Mouse (Mus musculus): Measurements from ENCODE around the gene Nccrp1.
"Not testable (repeated sequence)": the region's sequence is repeated elsewhere in the genome, so short reads cannot be mapped to it uniquely, and the experiment has no call there.

The Nccrp1 gene

DNA sequence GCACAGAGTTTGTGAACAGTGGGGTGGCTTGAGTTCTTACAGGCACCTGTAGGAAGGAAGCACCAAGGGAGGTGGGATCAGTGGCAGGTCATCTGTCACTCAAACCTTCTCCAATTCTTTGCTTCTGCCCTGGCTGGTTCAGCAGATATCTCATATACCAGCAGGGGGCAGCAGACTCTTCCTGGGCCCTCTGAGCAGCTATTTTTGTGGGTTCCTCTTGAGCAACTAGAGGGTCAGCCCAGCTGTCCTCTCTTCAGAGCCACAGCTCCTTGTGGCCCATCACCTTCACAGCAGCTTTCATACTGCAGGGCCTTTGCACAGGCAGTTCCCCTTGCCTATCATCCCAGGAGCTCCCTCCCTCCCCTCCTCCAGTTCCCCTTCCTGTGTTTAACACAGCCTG is 21.2 kb upstream of the Nccrp1 start:
- peak; percentile 70 for DNase-seq

DNA sequence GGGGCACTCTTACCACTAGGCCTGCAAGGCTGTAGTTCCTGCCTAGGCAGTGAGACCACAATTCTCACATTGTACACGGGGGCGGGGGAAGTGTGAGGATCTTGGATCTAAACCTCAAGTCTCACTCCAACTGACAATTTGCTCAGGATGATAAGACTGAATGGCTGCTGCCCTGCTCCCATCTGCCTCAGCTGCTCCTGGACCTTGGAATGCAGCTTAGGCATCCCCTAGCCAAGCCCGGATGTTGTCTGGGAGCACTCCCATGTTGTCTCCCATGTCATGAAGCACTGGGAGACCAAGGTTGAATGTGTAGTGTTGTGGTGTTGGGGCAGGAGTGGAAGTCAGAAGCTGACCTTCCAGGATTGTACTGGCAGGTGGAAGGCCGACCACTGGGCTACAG is 20.5 kb upstream of the Nccrp1 start:
- DNase-seq: no peak

DNA sequence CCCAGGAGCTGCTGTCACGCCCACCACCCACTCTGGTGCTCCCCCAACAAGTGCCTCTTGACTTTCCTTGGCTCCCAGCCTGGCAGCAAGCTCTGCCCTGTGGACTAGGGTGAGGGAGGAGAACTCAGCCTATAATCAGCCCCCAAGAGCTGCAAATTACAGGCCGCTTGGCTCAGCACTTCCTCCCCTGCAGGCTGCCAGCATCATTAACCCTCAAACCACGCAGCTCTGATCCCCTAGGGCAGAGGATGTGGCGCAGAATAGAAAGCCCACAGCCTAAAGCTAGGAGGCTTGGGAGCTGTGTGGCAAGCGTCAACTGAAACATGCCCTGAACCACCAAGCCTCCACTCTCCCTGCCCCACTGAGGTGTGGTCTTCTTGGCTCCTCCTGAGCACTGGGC is 18.4 kb upstream of the Nccrp1 start:
- DNase-seq: no peak

DNA sequence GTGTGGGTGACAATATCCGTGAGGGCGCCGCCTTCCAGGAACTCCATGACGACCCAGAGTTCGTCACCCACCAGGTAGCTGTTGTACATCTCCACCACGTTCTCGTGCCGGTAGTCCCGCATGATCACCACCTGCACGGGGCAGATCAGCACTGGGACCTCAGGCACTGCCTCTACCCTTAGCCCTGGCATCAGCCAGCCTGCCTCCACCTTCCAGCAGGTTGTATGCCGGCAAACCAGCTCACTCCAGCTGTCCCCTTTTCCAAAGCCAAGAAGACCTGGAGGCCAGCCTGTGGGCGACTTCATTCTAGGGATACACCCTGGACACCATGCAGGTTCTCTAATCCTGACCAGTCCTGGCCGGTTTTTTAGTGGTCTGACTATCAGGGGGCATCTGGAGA is 15.9 kb upstream of the Nccrp1 start:
- peak; percentile 74 for DNase-seq

DNA sequence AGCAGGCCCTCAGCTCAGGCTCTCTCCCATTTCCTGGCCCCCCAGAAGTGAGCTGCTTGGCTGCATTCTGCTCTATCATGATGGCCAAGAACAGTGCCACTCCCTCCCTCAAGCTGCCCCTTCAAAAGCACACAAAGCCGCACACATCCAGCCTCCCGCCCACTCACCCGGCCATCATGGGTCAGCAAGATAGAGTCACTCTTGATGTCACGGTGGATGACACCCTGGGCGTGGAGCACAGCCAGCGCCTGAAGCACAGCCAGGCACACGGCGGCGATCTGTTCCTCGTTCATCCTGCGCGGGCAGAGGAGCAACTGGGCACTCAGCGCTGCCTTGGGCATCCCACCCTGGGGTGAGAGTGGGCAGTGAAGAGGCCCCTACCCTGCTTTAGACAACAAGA is 15.3 kb upstream of the Nccrp1 start:
- peak; percentile 74 for DNase-seq

DNA sequence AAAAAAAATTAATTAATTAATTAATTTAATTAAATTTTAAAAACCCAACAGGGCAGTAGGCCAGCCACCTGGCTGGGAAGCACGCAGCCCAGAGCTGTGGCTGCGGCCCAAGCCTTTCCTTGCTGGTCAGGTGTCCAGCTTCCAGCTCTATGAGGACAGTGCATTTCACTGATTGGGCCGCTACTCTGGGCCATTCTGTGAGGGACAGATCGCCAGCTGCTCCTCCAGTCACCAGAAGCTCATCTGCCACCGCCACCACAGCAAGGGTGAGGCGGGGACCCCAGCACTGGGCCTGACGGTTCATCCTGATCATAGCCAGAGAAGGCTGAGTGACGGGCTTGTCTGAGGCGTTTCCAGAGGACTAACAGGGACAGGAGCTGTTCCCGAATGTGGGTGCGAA is 14.9 kb upstream of the Nccrp1 start:
- peak; percentile 64 for DNase-seq

DNA sequence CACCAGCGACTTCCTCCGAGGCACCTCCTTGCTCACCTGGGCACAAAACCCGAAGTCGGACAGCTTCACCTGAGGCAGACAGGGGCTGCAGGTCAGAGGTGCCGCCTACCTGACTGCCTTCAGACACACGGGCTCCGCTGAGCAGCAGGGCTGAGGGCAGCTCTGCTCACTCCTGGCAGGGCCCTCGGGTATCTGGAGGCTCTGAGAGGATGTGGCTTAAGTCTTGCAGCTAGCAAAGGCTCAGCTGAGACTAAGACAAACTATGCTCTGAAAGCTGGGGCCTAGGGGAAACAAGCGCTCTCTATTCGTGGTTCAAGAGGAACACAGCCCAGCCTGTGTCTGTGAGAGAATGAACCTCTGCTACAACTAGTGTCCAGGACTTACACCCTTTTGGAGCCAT is 13.8 kb upstream of the Nccrp1 start:
- no peak for DNase-seq

DNA sequence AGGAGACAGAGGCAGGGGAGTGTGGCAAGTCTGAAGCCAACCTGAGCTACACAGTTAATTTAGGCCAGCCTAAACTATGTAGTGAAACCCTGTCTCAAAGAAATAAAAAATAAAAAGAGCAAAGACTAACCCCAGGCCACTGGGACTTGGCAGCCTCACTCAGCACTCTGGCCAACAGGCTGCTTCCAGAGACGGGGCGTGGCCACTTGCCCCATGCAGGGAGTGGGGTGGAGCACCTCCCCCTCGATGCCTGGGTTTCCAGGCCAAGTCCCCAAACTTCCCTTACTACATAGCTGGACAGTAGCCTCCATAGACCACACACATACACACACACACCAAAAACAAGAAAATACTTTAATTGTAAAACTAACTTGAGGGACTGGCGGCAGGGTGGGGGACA is 11.4 kb upstream of the Nccrp1 start:
- DNase-seq: peak; percentile 34

DNA sequence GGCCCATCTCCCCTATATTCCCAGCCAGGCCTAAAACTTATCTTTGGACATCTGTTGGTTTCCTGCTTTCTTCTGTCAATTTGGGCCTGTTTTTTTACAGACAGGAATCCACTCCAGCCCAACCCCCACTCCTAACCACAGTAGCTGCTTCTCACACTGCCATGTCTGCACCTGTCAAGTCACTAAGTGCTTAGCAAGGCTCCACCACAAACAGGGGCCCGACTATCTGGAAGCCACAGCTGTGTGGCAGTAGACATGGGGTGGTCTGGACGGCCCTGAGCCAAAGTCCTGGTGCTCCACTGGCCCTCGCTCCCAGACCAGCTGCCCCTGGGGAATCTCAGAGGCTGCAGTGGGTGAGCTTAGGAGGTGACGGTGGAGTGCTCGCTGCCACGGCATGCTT is 10.7 kb upstream of the Nccrp1 start:
- DNase-seq: peak; percentile 6

DNA sequence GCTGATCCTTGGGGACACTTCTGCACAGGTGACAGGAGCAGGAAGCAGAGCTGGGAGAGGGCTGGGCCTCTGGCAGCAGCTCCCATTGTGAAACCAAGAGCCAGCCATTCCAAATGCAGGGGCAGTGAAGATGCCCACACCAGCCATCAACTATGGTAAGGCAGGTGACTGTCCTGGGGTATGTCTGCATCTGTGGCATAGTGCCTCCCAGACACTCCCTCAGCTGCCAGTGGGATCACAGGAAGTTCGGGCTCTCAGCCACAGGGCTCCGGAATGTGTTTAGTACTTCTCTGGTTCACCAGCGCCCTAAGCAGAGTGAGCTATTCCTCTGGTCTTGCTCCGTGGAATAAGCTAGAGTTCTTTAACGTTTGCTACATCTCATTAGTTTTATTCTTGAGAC is 10.0 kb upstream of the Nccrp1 start:
- DNase-seq: no peak

DNA sequence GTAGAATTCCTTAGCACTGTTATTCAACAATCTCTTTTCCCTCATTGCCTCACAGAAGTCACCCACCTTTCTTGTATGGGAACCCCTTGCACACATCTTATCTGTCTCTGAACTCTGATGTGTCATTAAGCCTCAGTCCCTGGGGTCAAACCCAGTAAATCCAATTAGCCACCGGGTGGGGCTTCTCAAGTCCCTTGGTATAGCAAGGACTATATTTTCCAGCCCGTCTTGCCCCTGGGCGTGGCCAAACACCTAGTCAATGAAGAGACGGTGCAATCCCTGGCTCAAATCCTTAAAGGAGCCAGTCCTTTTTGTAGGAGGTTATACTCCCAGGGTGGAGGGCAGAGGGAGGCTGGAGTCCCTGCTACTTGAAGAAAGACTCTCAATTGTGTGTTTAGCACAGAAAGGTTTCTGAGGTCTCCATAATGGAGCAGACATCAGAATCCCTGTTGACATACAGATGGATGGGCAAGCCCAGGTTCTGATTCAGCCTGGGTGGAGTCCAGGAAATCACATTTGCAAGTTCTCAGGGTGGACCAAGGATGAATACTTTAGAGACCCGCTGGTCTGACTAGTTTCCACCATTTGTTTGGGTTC is 9.0 kb upstream of the Nccrp1 start:
- no peak for DNase-seq

DNA sequence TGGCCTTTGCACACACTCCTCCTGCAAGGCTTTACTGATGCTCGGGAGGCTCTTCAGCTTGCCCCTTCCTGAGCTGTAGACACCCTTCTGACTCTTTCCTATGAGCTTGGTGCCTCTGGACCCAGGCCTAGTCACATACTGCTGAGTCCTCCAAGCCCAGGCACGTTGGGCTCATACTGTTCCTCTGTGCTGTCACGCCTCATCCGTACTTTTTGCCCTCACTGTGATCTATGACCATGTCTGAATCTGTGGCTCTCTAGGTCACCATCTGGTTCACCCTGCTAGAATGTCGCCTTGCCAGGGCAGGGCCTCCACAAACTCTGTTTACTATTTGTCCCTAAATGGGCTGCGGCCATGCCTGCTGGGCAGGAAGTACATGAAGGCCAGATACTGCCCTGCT is 6.0 kb upstream of the Nccrp1 start:
- no peak for DNase-seq

DNA sequence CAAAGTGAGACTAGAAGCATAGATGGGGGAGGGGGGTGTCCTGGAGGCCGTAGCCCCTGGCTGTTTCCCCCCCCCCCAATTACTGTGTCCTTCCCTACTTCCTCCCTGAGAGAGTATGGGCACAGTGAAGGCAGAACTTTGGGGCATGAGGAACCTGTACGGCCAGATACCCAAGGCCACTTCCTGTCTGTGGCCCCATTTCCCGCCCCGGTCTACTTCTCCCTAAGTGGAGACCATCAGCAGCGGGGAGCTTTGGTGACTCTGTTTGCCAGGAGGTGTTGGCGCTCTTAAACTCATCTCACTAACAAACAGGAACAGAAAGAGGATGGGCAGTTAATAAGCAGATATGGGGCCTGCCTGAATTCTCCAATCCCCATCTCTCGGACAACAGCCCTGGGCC is 574 bp upstream of the Nccrp1 start:
- DNase-seq: no peak

DNA sequence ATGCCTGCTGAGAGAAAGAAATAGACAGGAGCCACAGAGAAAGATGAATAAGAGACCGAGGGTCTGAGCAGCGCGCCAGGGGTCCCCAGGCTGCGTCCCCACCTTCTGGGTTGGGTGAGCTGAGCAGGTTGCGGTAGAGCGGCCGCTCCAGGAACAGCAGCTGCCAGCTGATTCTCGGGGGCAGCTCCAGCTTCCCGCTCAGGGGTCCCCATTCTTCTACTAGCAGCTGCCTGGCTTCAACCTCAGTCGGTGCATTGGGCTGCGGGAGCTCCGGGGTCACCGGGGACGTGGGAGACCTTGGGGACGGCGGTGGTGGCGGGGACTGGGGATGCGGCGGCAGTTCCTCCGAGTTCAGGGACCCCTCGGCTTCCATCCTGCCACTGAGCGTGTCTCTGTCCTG is 405 bp downstream of the Nccrp1 start:
- DNase-seq: no peak

DNA sequence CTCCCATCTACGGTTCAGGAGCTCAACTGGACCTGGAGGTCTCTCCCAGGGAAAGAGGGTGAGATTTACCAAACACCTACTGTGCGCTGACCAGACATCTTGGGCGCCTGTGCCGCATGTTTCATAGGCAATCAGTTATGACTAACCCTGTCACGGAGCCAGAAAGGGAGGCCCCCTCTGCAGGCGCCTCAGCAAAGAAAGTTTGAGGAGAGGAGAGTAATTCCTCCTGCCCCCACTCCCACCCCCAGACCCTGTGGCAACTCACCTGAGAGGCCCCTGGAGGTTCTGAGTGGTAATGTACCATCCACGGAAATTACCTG is 1.2 kb downstream of the Nccrp1 start:
- DNase-seq: no peak

DNA sequence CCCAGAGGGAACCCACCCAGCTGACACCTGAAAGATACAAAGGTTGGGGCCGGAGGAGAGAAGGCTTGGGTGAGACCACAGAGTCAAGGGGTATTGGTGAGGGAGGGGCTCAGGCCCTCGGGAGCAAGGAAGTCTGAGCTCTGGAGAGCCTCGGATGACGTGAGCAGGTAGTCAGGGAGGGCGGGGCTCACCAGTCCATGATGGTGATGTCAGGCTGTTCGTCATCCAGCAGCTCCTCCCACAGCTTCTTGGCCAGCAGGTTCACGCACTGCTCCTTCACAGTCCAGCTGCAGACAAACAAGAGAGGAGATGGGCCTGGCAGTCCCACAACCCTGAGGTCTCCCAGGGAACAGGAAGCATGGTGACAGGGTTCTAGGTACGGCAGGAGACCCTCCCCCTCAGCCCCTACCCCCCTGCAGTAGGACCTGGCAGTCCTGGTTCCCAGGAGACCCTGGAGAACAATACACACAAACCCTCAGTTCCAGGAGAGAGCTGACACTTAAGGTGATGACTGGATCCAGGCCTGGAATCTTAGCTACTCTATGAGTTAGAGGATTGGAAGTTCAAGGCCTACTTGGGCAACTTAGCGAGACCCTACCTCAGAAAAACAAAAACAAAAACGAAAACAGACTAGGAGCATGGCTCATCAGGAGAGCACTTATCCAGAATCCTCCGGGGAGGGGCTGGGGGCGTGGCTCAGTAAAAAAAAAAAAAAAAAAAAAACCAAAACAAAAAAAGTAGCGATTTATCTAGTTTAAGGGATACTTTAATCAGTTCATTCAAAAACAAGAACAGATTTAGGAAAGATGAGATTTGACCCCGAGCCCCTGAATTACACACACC is 1.8 kb downstream of the Nccrp1 start:
- DNase-seq: no peak

DNA sequence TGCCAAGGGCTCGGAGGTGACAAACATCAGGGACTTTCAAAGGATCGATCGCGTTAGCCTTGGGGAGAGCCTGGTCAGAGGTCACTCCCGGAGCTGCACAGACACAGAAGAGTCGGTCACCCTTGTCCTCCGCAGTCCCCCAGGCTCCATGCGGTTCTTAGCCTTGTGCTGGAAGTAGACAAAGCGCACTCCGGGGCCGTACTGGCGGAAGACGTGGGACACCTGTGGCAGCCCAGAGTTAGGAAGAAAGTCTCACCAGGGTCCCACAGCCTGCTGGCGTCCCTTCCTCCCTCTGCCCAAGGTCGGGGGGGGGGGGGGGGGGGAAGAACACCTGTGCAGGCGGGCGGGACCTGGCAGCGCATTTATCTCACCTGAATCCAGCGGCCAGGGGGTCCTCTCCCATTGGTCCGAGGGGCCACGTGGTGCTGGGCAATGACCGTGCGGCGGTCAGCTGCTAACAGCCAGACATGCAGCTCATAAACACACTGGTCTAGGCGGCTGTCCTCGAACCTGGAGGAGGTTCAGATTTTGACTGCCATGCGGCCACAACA is 2.9 kb downstream of the Nccrp1 start:
- no peak for DNase-seq

DNA sequence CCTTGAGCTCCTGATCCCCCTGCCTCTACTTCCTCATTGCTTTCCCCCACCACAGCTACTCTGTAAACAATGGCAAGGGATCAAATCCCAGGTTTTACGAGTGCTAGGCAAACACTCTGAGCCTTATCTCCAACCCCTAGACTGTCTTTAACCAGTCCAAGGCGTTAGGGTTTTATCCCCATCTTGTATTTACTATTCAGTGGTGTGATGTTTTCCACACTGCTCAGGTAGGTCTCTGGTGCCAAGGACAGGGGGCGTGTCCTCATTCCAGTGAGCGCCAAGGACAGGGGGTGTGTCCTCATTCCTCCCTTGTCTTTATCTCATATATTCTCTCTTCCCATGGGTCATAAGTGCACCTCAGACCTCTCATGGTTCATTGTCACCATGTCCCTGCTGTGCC is 6.5 kb downstream of the Nccrp1 start, which contains the start of gene Sycn:
Gene Sycn, plus strand, starts transcription at position 360 of the 400 bp plus-strand sequence.
- DNase-seq: no peak

DNA sequence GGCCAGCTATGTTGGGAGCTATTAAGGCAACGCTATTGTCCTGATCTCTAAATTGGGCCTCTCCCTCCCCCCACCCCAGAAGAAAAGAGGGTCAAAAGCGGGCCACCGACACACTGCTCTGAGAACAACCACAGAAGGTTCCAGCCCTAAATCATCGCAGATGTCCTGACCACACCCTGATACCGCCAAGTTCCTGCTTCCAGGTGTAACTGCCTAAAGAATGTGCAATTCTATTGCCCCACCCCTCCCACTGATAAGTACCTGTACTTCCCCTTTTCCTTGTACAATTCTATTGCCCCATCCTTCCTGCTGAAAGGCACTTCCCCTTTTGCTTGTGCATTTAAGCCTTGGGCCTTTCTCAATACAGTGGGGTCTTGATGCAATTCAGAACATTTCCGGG is 8.2 kb downstream of the Nccrp1 start:
- DNase-seq: not testable (repeated sequence)

DNA sequence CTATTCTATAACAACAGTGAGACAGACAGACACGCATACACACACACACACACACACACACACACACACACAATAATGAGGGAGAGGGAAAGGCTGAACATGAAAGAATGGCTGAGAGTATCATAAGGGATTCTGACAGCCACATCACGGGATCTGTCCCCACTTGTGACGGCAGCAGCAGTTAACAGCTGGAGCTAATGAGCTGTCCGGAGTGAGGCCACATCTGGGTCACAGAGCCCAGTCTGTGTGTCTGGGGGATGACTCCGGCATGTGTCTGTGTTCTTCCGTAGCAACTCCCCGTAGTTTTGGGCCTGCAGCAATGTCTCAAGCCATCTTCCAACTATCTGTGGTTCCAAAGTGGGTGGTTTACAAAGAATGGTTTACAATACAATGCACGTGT is 15.0 kb downstream of the Nccrp1 start:
- no peak for DNase-seq

DNA sequence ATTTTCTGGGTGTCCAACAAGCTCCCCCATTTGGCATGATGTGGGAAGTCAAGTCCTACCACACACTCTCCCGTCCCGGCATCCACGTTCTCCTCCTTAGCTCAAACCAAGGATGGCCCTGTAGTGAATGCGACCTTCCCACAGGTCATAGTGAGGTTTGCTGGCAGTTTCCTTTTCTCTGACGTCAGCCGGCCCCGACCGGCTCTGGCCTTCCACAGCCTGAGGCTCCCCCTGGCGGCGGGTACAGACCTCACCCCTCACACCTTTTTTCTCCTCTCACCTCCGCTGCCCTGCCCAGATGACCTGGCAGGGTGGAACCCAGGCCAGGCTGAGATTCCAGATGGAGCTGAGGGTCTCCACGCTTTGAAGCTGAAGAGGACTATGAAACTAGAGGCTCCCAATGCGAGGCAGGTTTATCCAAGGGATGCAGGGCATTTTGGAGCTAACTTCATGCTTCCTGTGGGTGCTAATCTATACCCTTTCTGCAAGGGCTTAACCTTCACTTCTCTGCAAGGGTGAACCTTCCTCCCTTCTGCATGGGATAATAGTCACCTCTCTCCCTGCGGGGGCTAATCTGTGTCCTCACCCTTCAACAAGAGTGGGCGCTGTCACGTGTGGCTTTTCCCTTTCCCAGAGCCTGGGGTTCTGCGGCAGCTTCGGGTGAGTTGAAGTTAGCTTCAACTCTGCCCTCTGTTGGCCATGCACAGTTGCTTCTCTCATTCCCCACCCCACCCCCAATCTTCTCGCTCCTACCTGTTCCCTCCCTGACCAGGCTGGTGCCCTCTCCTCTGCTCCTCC is 18.9 kb downstream of the Nccrp1 start:
- DNase-seq: peak; percentile 64

DNA sequence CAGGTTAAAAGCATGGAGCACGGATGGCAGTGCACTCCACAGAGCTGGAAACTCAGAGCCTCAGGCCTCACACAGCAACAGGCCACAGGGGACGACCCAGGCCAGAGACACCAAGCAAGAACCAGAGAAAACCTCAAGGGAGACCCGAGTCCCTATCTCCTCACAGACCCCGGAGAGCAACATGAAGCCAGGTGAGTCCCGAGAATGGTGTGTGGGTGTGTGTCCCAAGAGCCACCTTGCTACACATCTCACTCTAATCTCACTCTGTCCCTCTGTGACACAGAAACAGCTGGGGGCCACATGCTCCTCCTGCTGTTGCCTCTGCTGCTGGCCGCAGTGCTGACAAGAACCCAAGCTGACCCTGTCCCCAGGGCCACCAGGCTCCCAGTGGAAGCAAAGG is 24.5 kb downstream of the Nccrp1 start, which contains the start of gene Ifnl3:
Gene Ifnl3, plus strand, starts transcription at position 301 of the 400 bp plus-strand sequence.
- DNase-seq: not testable (repeated sequence)

DNA sequence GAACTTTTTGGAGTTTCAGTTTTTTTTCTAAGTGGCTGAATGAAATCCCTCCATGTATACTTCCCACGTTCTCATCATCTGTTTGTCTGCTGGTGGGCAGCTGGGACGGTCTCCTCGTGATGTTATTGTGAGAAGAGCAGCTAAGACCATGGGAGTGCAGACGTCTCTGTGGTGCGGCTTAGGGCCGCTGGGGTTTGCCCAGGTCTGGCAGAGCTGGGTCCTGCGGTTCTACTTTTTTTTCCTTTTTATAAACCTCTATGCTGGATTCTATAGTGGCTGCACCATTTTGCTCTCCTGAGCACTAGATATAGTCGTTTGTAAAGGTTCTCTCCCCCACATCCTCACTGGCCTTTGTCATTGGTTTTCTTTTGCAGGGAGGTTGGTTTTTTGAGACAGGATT is 35.6 kb downstream of the Nccrp1 start:
- DNase-seq: no peak
